Mouse (Mus musculus) testis, adult 2 months (tissue): ENCODE measurements around the gene Dynlt1c.
"Not testable (repeated sequence)": the region's sequence is repeated elsewhere in the genome, so short reads cannot be mapped to it uniquely, and the experiment has no call there.

Source experiments
- CTCF ChIP-seq: fragments of 200-500 bp; IDR thresholded peaks from 2 replicates; pipeline ENCODE4 v1.5.1; 2012; ENCODE audit warnings: low read depth, mild to moderate bottlenecking, inconsistent platforms, low read length, moderate library complexity; ENCODE audit not compliant: control insufficient read depth, insufficient read depth, insufficient replicate concordance
- POLR2A ChIP-seq: fragments of 200-500 bp; IDR thresholded peaks from 2 replicates; pipeline ENCODE4 v1.6.1; 2012; ENCODE audit warnings: low read depth, mild to moderate bottlenecking, inconsistent platforms, low read length, moderate library complexity; ENCODE audit not compliant: control insufficient read depth

- not testable (repeated sequence) for TF ChIP-seq CTCF, POLR2A
These were observed 3.1 kb upstream of the Dynlt1c start for GRCm38 (mm10) chr17:6598356-6598755.
